Mouse (Mus musculus) layer of hippocampus, adult 8-10 months (tissue): Measurements from ENCODE around the gene Pdrg1. TPM values are rescaled to one million over a fixed set of nuclear protein-coding genes. Genes with fewer than 3 reads are reported as not detected.

Source experiments
- total RNA-seq, 4 experiments: library from RNA; stranded (reverse); gene quantifications; 2 replicates each; pipeline ENCODE4 v1.2.4; 2022

Gene Pdrg1
- total RNA-seq, 4 experiments from 2014 or later = 39.5 to 56.6 (median 50.7) TPM

Other genes starting within 250 kb of the Pdrg1 start
- 100 to 1,000 TPM; 124 to 140 (median 132) TPM for gene Bcl2l1, start 183.7 kb downstream of the Pdrg1 start, total RNA-seq
- gene Tpx2, start 167.5 kb downstream of the Pdrg1 start, total RNA-seq = 1 to 10 TPM; 1.2 to 2.3 (median 1.7) TPM
- not detected for gene Mylk2, start 104.1 kb downstream of the Pdrg1 start, total RNA-seq
- under 1 TPM; 0.50 to 0.96 (median 0.78) TPM for gene Foxs1, start 82.2 kb downstream of the Pdrg1 start, total RNA-seq
- 10 to 100 TPM; 11.5 to 15.4 (median 12.6) TPM for gene Dusp15, start 63.7 kb downstream of the Pdrg1 start, total RNA-seq
- 1 to 10 TPM in 3 of 4 experiments, under 1 TPM in 1; 0.95 to 1.9 (median 1.5) TPM for gene Ttll9, start 52.9 kb downstream of the Pdrg1 start, total RNA-seq
- 1 to 10 TPM; 1.4 to 2.3 (median 2.0) TPM for gene Xkr7, start 16.4 kb upstream of the Pdrg1 start, total RNA-seq
- gene Ccm2l, start 50.5 kb upstream of the Pdrg1 start, total RNA-seq = 1 to 10 TPM; 4.9 to 6.4 (median 5.6) TPM
- gene Hck, start 93.0 kb upstream of the Pdrg1 start, total RNA-seq = 1 to 10 TPM; 1.6 to 5.9 (median 3.6) TPM
- 100 to 1,000 TPM in 3 of 4 experiments, 10 to 100 TPM in 1; 93.5 to 116 (median 103) TPM for gene Tm9sf4, start 145.9 kb upstream of the Pdrg1 start, total RNA-seq
- 10 to 100 TPM; 22.1 to 24.5 (median 23.5) TPM for gene Tspyl3, start 210.0 kb upstream of the Pdrg1 start, total RNA-seq
- 1 to 10 TPM; 6.6 to 7.2 (median 6.7) TPM for gene Plagl2, start 226.0 kb upstream of the Pdrg1 start, total RNA-seq
- 10 to 100 TPM; 20.7 to 22.4 (median 21.6) TPM for gene Pofut1, start 226.1 kb upstream of the Pdrg1 start, total RNA-seq